Mouse (Mus musculus): ENCODE data around the gene Fam151b. TPM values are rescaled to one million over a fixed set of nuclear protein-coding genes. Genes with fewer than 3 reads are reported as not detected.

Gene Fam151b
- polyA plus RNA-seq, 1 experiment = 8.8 TPM

DNA sequence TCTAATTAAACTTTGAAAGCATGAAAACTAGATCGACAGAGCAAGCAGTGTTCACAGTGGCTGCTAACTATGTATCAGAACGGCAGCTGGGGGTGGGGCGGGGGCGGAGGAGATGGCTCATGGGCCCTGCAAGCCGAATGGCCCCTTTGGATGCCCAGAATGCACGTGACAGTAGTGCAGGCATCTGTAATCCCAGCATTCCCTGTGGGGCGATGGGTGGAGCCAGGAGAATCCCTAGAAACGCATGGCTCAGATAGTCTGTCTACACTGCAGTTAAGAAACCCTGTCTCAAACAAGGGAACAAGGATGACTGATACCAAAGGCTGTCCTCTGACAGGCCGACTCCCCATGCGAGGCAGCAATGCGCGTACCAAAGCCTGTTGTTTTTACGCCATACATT, 43.5 kb downstream of the Fam151b start:
- no peaks in the 10 kb centered on the region for H3K4me1 ChIP-seq (ENCODE audit: control insufficient read depth, insufficient read depth, insufficient read length, low read length)

DNA sequence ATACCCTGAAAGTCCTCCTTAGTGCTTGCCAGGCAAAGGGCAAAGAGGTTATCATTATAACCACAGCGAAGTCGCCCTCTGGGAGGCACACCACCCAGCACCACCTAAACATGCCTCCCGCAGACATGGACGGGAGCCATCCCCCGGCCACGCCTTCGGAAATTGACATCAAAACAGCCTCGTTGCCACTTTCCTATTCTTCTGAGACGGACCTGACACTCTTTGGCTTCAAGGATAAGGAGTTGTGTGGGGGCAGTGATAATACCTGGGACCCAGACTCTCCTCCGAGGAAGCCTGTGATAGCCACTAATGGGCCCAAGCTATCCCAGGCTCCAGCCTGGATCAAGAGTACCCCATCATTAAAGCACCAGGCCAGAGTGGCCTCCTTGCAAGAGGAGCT, 45.2 kb downstream of the Fam151b start:
- no peak overlapping the region for H3K4me3 ChIP-seq (ENCODE audit: insufficient read depth, low read depth, low read length)
- H3K4me1 ChIP-seq (ENCODE audit: control insufficient read depth, insufficient read depth, insufficient read length, low read length) = no peaks in the 10 kb centered on the region
- H3K27ac ChIP-seq (replicated peaks; ENCODE audit: low read depth, low read length) = no peak overlapping the region

More for the DNA sequence above, 43.5 kb downstream of the Fam151b start:
- Histone ChIP-seq H3K4me3 (ENCODE audit: insufficient read depth, low read depth, low read length) (no peak overlapping the region), H3K27ac (replicated peaks; ENCODE audit: low read depth, low read length) (no peak overlapping the region)

DNA sequence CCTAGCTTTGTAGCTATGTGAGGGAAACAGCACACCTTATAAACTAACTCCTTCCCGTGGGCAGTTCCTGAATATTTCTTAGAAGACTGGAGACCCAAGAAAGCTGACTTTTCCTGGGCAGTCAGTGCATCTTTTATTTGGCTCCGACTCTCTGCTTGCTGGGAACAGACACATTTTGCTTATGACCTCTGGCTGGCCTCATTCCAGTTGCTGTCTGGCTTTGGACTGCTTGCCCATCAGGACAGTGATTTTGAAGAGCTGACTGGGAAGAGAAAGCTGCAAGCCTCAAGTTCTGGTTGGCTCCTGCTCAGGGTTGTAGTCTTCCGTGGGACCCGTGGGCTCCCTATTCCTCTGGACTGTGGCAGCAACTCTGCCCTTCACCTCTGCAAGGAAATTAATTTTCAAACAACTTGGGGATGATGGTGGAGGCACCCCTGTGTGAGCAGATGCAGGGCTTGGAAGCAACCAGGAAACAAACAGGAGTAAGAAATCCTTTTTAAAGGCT, 56.4 kb downstream of the Fam151b start:
- H3K4me3 ChIP-seq (ENCODE audit: insufficient read depth, low read depth, low read length) = no peak overlapping the region; the same call in 1 of the 2 replicates
- no peaks in the 10 kb centered on the region for H3K4me1 ChIP-seq (ENCODE audit: control insufficient read depth, insufficient read depth, insufficient read length, low read length)
- H3K27ac ChIP-seq (replicated peaks; ENCODE audit: low read depth, low read length) = no peak overlapping the region

DNA sequence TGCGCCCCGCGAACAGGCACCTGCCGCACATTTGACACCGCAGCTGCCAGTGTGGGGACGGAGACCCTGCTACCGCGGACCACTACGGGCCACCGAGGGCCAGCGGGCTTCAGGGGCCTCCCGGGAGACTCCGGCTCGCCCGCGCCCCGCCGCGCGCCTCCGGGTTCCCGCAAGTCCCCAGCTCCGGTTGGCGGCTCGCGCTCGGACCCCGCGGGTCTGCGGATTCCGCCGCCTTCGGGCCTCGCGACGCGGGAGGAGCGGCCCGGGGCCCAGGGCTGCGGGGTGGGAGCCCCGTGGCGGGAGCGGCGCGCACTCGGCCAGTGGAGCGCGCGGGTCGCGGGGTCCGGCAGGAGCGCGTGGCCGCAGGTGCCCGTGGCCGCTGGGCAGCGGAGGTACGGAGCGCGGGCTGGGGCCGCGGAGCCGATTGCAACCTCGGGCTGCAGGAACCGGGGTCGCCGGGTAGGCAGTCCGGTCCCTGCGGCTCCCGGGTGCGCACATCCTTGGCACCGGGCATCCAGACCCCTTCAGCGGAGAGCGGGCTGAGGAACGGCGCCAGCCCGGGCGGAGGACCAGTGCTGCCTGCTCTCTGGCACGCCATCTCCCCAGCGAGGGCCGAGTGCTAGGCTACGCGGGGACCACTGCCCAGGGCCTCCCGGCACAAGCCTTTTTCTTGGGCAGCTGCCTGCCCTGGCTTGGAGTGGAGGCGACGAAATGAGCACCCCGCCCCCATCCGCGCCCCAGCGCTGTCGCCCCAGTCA, 57.3 kb downstream of the Fam151b start:
- Histone ChIP-seq H3K4me1 (ENCODE audit: control insufficient read depth, insufficient read depth, insufficient read length, low read length) (no peaks in the 10 kb centered on the region), H3K27ac (replicated peaks; ENCODE audit: low read depth, low read length) (no peak overlapping the region), H3K4me3 (ENCODE audit: insufficient read depth, low read depth, low read length) (peak overlapping the region; percentile 32)

DNA sequence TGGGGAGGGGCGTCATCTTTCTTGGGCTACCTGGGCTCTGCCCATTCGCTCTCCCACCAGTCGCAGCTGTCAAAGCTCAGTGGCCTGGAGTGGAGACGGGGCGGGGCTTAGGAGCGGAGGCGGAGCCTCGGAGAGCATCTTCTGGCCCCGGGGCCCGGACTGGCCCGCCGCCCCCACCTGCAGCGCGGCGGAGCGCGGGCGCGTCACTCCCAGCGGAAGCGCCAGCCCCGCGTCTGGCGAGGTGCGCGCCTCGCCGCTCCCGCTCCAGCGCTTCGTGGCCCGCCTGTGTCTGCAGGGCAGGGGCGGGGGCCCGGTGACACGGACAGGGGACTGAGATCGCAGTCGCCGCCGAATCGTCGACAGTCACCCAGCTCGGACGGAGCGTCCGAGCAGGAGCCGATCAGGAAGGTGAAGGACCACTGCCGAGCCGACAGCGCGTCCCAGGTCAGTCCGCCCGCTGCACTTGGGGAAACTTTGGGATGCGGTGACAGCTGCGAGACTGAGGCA, 58.0 kb downstream of the Fam151b start, which contains the start of gene Ankrd34b:
Ankrd34b (plus strand) TSS at position 139 of the 507 bp plus-strand sequence.
- H3K27ac ChIP-seq (replicated peaks; ENCODE audit: low read depth, low read length) = no peak within 1 kb of the TSS
- no peaks in the 10 kb centered on the region for H3K4me1 ChIP-seq (ENCODE audit: control insufficient read depth, insufficient read depth, insufficient read length, low read length)
- H3K4me3 ChIP-seq (ENCODE audit: insufficient read depth, low read depth, low read length) = peak within 1 kb of the TSS; percentile 32

DNA sequence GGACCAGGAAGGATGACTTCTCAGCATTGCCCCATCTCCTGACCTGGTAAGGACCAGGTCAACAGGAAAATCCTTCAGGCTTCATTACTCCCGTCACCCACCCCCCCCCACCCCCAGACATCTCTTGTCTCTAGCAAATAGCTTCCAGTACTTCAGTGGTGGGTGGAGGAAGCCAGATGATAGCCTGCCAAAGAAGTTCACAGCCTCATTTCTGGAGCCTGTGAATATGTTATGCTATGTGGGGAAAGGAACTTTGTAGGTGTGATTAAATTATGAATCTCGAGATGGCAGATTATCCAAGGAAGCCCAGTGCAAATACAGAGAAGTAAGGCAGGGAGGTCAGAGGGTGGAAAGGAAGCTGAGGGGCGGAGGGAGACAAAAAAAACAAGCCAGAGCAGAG, 60.1 kb downstream of the Fam151b start:
- Histone ChIP-seq H3K4me3 (ENCODE audit: insufficient read depth, low read depth, low read length) (no peak overlapping the region), H3K4me1 (ENCODE audit: control insufficient read depth, insufficient read depth, insufficient read length, low read length) (no peaks in the 10 kb centered on the region), H3K27ac (replicated peaks; ENCODE audit: low read depth, low read length) (no peak overlapping the region)

DNA sequence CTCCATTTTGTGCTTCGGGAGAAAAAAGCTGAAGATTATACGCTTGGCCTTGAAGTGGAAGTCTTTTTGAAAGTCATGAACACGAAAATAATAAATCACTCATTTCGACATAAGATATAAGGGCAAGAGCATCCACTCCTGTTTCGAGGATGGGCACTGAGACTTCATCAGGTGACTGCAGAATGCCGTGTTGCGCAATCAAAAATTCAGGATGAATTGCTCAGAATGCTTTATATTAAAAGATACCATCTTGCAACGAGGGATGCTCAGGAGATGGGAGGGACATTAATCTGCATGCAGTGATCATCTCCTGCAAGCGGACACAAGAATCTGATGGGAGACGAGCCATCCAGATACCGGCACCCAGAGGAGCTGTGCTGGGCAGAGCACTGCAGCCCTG, 64.2 kb downstream of the Fam151b start:
- H3K4me3 ChIP-seq (ENCODE audit: insufficient read depth, low read depth, low read length) = no peak overlapping the region
- no peak overlapping the region for H3K27ac ChIP-seq (replicated peaks; ENCODE audit: low read depth, low read length)
- H3K4me1 ChIP-seq (ENCODE audit: control insufficient read depth, insufficient read depth, insufficient read length, low read length) = no peaks in the 10 kb centered on the region

DNA sequence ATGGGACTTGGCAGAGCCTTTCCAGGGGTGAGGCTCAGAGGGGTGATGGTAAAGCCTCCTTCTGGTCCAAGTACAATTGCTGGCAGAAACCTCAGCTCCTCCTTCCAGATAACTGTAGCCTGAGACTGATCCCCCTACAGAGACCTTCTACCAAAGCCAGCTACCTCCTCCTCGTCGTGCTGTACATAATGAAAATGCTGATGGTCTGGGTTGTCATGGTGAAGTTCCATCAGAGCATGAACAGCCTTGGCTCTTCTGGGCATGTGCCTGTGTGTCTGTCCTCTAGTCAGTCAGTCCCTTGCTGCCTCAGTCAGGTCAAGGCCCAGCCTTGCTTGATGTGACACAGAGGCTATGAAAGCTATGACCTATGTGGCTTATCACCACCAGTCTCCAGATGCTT, 73.3 kb downstream of the Fam151b start:
- Histone ChIP-seq H3K27ac (replicated peaks; ENCODE audit: low read depth, low read length) (no peak overlapping the region), H3K4me3 (ENCODE audit: insufficient read depth, low read depth, low read length) (no peak overlapping the region), H3K4me1 (ENCODE audit: control insufficient read depth, insufficient read depth, insufficient read length, low read length) (no peaks in the 10 kb centered on the region)

DNA sequence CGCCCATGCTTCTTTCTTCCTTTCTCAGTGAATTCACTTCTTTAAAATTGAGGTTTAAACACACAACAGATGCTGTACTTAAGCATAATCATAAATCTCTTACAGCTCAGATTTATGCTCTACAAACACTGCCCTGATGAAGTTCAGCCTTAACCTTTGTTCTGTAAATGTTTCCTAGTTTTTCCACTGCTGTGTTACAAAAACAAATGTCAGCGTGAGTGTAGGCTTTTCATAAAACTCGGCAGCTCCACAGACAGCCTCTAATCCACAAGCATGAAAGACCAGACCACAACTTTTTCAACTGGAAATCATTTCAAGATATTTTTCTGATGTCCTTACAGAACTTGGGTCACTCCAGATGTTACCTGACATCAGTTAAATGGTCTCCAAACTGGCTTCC, 80.3 kb downstream of the Fam151b start:
- Histone ChIP-seq H3K27ac (replicated peaks; ENCODE audit: low read depth, low read length) (no peak overlapping the region), H3K4me3 (ENCODE audit: insufficient read depth, low read depth, low read length) (no peak overlapping the region), H3K4me1 (ENCODE audit: control insufficient read depth, insufficient read depth, insufficient read length, low read length) (no peaks in the 10 kb centered on the region)

DNA sequence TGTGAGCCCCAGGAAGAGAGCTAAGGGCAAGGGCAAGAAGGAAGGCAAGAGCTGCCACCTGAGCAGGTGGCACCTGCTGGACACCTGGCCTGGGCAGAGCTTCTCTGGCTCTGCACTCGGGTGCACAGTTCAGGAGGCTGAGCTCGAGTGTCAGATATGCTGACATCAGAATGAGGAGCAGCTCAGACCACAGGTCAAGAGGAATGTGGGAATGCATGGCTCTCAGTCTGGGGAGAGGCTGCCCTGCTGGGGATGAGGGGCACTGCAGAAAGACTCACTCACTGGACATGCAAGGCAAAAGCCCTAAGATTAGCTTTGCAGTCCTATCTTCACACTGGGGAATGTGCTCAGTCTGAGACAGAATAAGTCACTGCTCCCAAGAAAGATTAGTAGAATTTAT, 81.8 kb downstream of the Fam151b start:
- no peaks in the 10 kb centered on the region for H3K4me1 ChIP-seq (ENCODE audit: control insufficient read depth, insufficient read depth, insufficient read length, low read length)
- no peak overlapping the region for H3K4me3 ChIP-seq (ENCODE audit: insufficient read depth, low read depth, low read length)
- no peak overlapping the region for H3K27ac ChIP-seq (replicated peaks; ENCODE audit: low read depth, low read length)

Other genes with a start within 250 kb of the Fam151b start
- gene Gm20379, start 178.0 kb downstream of the Fam151b start, polyA plus RNA-seq (2012; ENCODE audit: insufficient read depth, insufficient read length, missing spikeins) = not detected in 2 replicates
- 1.4 and 1.8 TPM in 2 replicates for gene Dhfr, start 129.3 kb downstream of the Fam151b start, polyA plus RNA-seq (2012; ENCODE audit: insufficient read depth, insufficient read length, missing spikeins)
- gene Msh3, start 129.0 kb downstream of the Fam151b start, polyA plus RNA-seq (2012; ENCODE audit: insufficient read depth, insufficient read length, missing spikeins) = 8.5 and 21.8 TPM in 2 replicates
- not detected in 2 replicates for gene Ankrd34b, start 58.1 kb downstream of the Fam151b start, polyA plus RNA-seq (2012; ENCODE audit: insufficient read depth, insufficient read length, missing spikeins)
- gene Zfyve16, start 46.9 kb upstream of the Fam151b start, polyA plus RNA-seq (2012; ENCODE audit: insufficient read depth, insufficient read length, missing spikeins) = 6.3 and 8.5 TPM in 2 replicates
- not detected in 2 replicates for gene Spz1, start 92.2 kb upstream of the Fam151b start, polyA plus RNA-seq (2012; ENCODE audit: insufficient read depth, insufficient read length, missing spikeins)
- 3.2 and 4.0 TPM in 2 replicates for gene Serinc5, start 127.1 kb upstream of the Fam151b start, polyA plus RNA-seq (2012; ENCODE audit: insufficient read depth, insufficient read length, missing spikeins)